Mouse (Mus musculus) testis, adult 2 months (tissue): ENCODE results near the gene Slc2a2. TPM values are rescaled to one million over a fixed set of nuclear protein-coding genes. Genes with fewer than 3 reads are reported as not detected.

Experiments used
- H3K27ac ChIP-seq: fragments of 200-500 bp; 2 replicates; pipeline ENCODE4 v1.5.1; 2012; ENCODE audit warnings: low read depth, low read length; ENCODE audit not compliant: control insufficient read depth, insufficient read depth
- H3K27me3 ChIP-seq: fragments of 200-500 bp; 2 replicates; pipeline ENCODE4 v1.6.1; 2012; ENCODE audit warnings: mild to moderate bottlenecking, low read length, moderate library complexity; ENCODE audit not compliant: control insufficient read depth, insufficient read depth
- H3K36me3 ChIP-seq: fragments of 200-500 bp; 2 replicates; pipeline ENCODE4 v1.6.1; 2012; ENCODE audit warnings: mild to moderate bottlenecking, low read length; ENCODE audit not compliant: control insufficient read depth, insufficient read depth
- H3K4me1 ChIP-seq: fragments of 200-500 bp; 2 replicates; pipeline ENCODE4 v1.6.1; 2012; ENCODE audit warnings: low read length; ENCODE audit not compliant: control insufficient read depth, insufficient read depth
- H3K4me3 ChIP-seq: fragments of 200-500 bp; 2 replicates; pipeline ENCODE4 v1.5.1; 2012; ENCODE audit warnings: low read depth, mild to moderate bottlenecking, low read length, moderate library complexity, mixed read lengths; ENCODE audit not compliant: control insufficient read depth
- CTCF ChIP-seq: fragments of 200-500 bp; IDR thresholded peaks from 2 replicates; pipeline ENCODE4 v1.5.1; 2012; ENCODE audit warnings: low read depth, mild to moderate bottlenecking, inconsistent platforms, low read length, moderate library complexity; ENCODE audit not compliant: control insufficient read depth, insufficient read depth, insufficient replicate concordance
- POLR2A ChIP-seq: fragments of 200-500 bp; IDR thresholded peaks from 2 replicates; pipeline ENCODE4 v1.6.1; 2012; ENCODE audit warnings: low read depth, mild to moderate bottlenecking, inconsistent platforms, low read length, moderate library complexity; ENCODE audit not compliant: control insufficient read depth
- polyA plus RNA-seq: library from polyadenylated mRNA; depleted of rRNA; stranded (reverse); fragments of >200 nt; gene quantifications from 2 replicates; pipeline ENCODE4 v1.2.3, GENCODE M21; 2012

Gene Slc2a2
- polyA plus RNA-seq, 1 experiment = 0.26 TPM

DNA sequence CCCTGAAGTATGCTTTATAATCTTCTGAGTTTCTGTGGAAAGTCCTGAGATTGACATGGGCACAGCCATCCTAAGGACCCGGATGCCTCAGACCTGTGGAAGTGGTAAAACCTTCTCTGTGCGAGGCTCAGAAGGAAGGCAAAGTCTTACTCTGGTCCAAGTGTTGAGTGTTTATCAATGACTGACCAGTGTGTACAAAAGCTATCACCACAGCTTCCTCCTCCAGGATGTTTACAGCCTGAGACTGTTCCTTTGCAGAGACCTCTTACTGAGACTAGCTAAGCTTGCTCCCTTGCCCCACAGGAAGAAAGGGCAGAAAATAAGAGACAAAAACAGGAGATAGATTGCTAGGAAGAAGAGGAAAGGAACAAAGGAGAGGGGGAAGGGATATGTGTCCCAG lies 12.2 kb upstream of the Slc2a2 start:
- Histone ChIP-seq H3K4me1 (no peaks in the 10 kb centered on the region), H3K36me3 (no peaks in the 10 kb centered on the region), H3K27me3 (no peaks in the 10 kb centered on the region), H3K27ac (no peak overlapping the region), H3K4me3 (no peak overlapping the region)
- TF ChIP-seq CTCF (no peak), POLR2A (no peak)

DNA sequence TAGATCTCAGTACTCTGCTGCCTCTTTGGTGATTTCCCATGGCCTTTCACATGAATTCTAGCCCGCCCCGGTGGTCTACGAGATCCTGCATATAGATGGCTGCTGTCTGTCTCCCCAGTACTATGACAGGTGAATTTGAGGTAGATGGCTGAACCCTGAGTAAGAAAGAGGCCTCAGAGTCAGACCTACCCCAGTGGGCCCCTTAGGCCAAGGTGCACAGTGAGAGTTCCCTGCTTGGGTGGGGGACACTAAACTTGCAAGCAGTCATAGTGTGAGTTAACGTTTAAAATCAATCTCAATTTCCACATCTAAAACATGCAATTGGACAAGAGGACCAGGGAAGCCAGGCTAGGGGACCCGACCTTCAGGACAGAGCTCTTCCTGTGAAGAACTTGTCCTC lies 2.9 kb upstream of the Slc2a2 start:
- Histone ChIP-seq H3K36me3 (no peaks in the 10 kb centered on the region), H3K27ac (no peak overlapping the region), H3K4me1 (no peaks in the 10 kb centered on the region; the same call in 1 of the 2 replicates), H3K4me3 (no peak overlapping the region), H3K27me3 (no peaks in the 10 kb centered on the region)
- TF ChIP-seq CTCF (no peak), POLR2A (no peak)

DNA sequence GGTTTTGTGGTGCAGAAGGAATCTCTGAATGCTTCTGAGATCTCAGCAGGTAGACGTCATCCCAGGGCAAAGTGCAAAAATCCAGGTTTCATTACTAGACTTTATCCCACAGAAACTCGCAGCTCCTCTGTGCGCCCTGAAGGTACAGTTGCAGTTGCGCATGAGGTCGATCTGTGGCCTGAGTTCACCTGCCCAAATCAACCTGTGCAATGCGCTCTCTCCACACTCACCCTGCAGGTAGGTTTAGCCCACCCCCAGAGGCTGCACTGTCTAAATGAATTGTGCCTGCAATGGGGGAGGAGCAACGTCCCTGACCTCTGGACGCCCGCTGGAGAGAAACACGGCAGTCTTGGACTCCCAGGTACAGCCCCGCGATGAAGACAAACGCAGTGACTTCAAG lies 2.1 kb upstream of the Slc2a2 start:
- Histone ChIP-seq H3K4me1 (no peaks in the 10 kb centered on the region; the same call in 1 of the 2 replicates), H3K27ac (no peak overlapping the region), H3K27me3 (no peaks in the 10 kb centered on the region), H3K36me3 (no peaks in the 10 kb centered on the region), H3K4me3 (no peak overlapping the region)
- TF ChIP-seq POLR2A (no peak), CTCF (no peak)

DNA sequence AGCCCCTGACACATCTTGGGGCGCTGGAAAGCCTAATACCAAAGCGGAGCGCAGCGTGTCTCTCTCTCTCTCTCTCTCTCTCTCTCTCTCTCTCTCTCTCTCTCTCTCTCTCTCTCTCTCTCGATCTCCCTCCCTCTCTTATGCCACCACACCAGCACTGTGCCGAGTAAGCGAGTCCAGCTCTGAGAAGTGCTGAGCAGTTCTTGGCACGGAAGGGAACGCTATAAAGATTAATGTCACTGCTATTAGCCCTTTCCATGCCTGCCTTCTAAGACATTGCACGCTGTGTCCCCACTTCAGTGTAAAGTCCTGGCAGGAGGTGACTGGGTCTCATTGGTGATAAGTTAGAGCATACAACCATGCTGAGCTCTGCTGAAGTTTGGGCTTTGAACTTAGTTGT lies 1.5 kb upstream of the Slc2a2 start:
- H3K36me3 ChIP-seq = no peaks in the 10 kb centered on the region
- no peaks in the 10 kb centered on the region for H3K27me3 ChIP-seq
- H3K4me1 ChIP-seq = no peaks in the 10 kb centered on the region; the same call in 1 of the 2 replicates
- no peak overlapping the region for H3K4me3 ChIP-seq
- no peak for TF ChIP-seq POLR2A
- no peak for TF ChIP-seq CTCF
- no peak overlapping the region for H3K27ac ChIP-seq

DNA sequence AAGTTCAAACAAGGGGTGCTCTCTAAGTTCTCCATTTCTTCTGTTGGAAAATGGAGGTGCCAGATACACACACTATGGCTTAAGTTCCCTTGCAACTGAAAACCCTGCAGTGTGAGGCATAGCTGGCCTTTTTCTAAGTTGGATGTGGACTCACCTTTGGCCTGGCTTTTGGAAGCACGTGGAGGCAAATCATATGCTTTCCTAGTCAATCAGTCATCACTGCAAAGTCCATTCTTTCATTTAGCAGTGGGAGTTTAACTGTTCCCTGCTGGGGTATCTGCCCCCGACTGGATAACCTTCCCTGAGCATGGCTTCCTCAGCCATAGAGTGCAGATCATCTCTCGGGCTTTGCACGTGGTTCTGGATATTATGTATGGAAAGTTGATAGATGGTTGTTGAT lies 1.9 kb downstream of the Slc2a2 start:
- Histone ChIP-seq H3K36me3 (no peaks in the 10 kb centered on the region), H3K4me3 (no peak overlapping the region), H3K27me3 (no peaks in the 10 kb centered on the region), H3K4me1 (no peaks in the 10 kb centered on the region), H3K27ac (no peak overlapping the region)
- TF ChIP-seq POLR2A = no peak
- TF ChIP-seq CTCF = no peak

DNA sequence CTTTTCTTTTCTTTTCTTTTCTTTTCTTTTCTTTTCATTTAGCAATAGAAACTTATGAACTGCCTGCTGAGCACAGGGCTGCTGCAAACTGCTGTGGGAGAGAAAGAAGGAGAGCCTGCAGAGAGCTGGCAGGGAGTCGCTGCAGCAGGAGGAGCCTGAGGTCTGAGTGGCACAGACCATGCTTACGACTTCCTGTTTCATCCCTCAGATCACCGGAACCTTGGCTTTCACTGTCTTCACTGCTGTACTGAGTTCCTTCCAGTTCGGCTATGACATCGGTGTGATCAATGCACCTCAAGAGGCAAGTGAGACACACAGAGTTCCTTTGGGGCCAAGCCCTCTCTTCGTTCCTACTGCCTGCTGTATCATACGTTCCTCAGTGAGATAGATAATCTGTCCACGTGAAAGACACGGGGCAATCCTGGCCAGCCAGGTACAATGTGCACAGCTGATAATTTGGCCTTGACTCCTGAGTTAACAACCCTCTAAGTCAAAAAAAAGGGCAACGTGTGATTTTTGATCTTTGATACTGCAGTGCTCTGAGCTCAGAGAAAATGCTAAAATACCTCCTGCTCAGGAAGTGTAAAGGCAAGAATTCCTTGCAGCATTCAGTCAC lies 7.9 kb downstream of the Slc2a2 start:
- Histone ChIP-seq H3K36me3 (no peaks in the 10 kb centered on the region), H3K27me3 (no peaks in the 10 kb centered on the region), H3K4me1 (no peaks in the 10 kb centered on the region), H3K4me3 (peak overlapping the region; percentile 5), H3K27ac (no peak overlapping the region)
- TF ChIP-seq POLR2A (no peak), CTCF (no peak)

DNA sequence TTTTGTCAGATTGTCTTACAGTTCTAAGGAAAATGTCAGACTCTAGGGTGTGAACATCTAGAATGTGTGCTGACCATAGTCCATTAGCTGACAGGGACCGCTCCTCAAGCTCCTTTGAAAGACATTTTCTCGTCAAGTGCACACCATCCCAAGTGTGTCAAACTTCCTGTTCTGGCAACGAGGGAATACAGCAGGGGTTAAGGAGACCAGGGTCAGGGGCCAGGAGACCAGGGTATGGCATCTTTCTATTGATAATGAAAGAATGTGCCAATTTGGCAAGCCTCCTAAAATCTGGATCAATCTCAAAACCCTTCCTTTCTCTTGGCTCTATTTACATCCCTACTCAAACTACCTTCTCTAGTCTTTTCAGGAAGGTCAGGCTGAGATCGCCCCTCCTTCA lies 9.0 kb downstream of the Slc2a2 start:
- H3K27ac ChIP-seq = no peak overlapping the region

More for the DNA sequence above, 9.0 kb downstream of the Slc2a2 start:
- no peaks in the 10 kb centered on the region for H3K36me3 ChIP-seq
- no peaks in the 10 kb centered on the region for H3K4me1 ChIP-seq
- TF ChIP-seq POLR2A = no peak
- no peak for TF ChIP-seq CTCF
- H3K27me3 ChIP-seq = no peaks in the 10 kb centered on the region
- H3K4me3 ChIP-seq = no peak overlapping the region
